Mouse (Mus musculus) liver, embryonic 14.5 days (tissue): Measurements from ENCODE around the gene Nrxn3.

Experiments
- CTCF ChIP-seq: IDR thresholded peaks from 2 replicates; pipeline ENCODE4 v1.5.1; 2016; ENCODE audit warnings: antibody characterized with exemption, low read depth, control low read depth
- EP300 ChIP-seq: IDR thresholded peaks from 2 replicates; pipeline ENCODE4 v1.6.1; 2016; ENCODE audit warnings: antibody characterized with exemption, low read depth

DNA sequence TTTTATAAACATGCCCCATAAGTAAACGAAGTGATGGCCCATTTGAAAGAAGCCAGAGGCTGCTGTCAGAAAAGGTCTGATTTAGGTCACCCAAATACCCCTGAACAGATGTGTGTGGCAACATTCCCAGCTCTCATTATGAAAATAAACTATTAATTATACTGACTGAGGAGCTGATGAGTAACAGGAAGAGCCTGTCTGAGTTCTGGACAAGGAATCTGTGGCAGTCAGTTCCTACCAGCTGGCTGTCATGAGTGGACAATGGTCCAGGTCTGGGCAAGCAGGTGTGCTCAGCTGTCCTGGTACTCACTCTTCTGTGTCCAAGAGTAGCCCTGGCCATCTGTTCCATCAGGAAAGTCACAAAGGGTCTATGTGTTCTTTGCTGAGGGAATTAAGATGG lies 517.1 kb downstream of the Nrxn3 start:
- no peak for TF ChIP-seq CTCF
- no peak for TF ChIP-seq EP300
